Mouse (Mus musculus) layer of hippocampus, postnatal 36 days (tissue): ENCODE results near the gene Dnajc8. TPM values are rescaled to one million over a fixed set of nuclear protein-coding genes. Genes with fewer than 3 reads are reported as not detected.
"Not testable (repeated sequence)": the region's sequence is repeated elsewhere in the genome, so short reads cannot be mapped to it uniquely, and the experiment has no call there.

Source experiments
- DNase-seq, 2 experiments: peaks; one replicate each; pipeline ENCODE4 v3.0.0; 2022
- total RNA-seq, 2 experiments: library from RNA; stranded (reverse); gene quantifications; 2 replicates each; pipeline ENCODE4 v1.2.3; 2021

Dnajc8 gene
- total RNA-seq, 2 experiments from 2014 or later = 77.9 to 86.7 TPM

GRCm38 (mm10) chr4:132567361-132567779, 32.0 kb downstream of the Dnajc8 start:
- no peak for DNase-seq

- DNase-seq = no peak
Measured at GRCm38 (mm10) chr4:132569115-132569514, 33.8 kb downstream of the Dnajc8 start.

DNA sequence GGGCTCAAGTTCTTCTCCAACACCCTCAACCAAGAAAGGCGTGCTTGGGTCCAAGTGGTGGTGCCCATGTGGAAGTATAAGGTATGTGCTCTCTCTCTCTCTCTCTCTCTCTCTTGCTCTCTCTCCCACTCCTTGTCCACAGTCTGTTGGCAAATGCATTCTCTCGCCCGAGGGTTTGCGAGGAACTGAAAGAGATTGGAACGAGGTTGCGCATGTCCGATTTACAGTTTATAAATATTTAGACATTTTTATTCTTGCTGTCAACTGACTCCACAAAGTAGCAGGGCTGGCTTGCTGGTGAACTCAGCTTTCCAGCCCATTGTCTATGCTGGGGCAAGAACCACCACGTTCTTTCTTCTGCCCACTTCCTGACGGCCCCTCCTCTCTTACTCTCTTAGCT, 35.8 kb downstream of the Dnajc8 start:
- no peak for DNase-seq

GRCm38 (mm10) chr4:132573327-132573726, 38.0 kb downstream of the Dnajc8 start:
- DNase-seq = no peak

- DNase-seq = no peak
Measured at GRCm38 (mm10) chr4:132574809-132575347, 39.5 kb downstream of the Dnajc8 start.

DNA sequence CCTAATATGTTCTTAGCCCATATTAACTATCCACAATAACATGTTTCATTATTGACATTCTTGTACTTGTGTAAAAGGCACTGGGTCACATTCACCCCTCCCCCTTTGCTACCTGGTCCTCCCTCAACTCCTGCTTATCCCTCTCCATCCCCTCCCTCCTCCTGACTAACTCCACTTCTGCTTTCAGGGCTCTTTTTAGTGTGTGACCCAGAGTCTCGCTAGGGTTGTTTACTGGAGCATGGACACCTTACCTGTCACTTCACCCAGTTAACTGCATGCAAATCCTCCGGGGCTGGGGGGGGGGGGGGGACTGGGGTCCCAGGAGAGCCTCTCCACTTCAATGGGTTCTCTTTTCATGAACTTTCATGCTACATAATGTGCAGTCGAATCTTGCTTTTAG, 48.4 kb downstream of the Dnajc8 start:
- no peak for DNase-seq

- no peak for DNase-seq
Measured at GRCm38 (mm10) chr4:132584975-132585374, 49.6 kb downstream of the Dnajc8 start.

GRCm38 (mm10) chr4:132586282-132586681, 50.9 kb downstream of the Dnajc8 start:
- no peak for DNase-seq

- DNase-seq = no peak
Measured at GRCm38 (mm10) chr4:132588512-132588911, 53.2 kb downstream of the Dnajc8 start.

GRCm38 (mm10) chr4:132590642-132591041, 55.3 kb downstream of the Dnajc8 start:
- no peak for DNase-seq

DNA sequence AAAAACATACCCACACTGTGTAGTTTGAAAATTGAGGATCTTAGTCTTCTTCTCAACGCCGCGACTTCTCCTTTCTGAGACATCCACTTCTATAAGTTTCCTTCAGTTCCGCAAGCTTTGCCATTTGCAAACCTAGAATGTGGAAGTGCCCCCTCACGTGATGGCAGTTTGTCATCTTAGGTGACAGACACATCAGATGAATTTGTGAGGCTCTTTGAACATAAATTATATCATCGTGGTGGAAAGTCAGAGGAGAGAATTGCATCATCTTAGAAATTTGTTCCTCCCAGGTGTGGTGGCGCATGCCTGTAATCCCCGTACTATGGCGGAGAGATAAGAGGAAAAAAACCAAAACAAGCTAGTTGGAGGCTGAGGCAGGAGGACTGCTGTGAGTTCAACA, 57.6 kb downstream of the Dnajc8 start:
- no peak for DNase-seq

GRCm38 (mm10) chr4:132594191-132594590, 58.8 kb downstream of the Dnajc8 start:
- DNase-seq = no peak

DNA sequence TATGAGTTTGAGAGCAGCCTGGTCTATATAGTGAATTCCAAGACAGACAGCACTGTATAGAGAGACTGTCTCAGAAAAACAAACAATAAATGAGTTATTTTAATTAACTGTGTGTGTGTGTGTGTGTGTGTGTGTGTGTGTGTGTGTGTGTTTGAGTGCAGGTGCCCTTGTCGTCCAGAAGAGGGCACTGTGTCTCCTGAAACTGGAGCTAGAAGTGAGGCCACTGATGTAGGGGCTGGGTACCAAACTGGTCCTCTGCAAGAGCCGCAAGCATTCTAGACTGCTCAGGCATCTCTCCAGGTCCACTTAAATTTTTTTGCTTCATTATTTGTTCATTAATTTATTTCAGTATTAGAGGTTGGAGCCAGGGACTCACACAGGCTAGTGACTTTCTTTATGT, 63.5 kb downstream of the Dnajc8 start:
- DNase-seq = no peak

DNA sequence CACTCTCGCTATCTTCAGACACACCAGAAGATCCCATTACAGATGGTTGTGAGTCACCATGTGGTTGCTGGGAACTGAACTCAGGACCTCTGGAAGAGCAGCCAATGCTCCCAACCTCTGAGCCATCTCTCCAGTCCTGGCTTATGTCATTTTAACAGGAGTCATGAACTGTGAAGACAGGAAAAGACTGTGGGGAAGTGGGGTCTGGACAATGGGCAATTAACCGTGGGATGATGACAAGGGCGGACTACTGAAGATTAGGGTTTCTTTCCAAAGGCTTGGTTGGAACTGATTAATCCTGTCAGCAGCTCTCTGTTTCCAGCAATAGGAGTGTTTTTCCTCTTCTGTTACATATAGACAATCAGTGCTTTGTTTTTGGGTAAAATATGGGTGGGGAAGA, 64.4 kb downstream of the Dnajc8 start:
- no peak for DNase-seq

DNA sequence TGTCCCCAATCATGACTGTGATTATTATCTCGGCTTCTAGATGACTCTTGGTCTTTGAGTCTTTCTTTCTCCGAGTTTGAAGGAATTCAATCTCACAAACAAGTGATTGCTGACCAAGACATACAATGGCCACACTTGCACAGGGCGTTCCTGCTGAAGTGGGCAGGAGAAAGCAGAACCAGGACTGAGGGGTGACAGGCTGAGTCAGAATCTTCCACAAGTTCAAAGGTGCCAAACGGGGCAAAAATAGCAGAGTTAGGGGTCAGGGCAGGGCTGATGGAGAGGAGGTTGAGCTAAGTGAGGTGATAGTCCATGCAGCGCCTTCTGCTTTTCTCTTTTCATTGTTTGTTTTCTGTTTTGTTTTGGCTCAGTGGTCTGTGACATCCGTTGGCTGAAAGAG, 65.1 kb downstream of the Dnajc8 start:
- no peak for DNase-seq

DNA sequence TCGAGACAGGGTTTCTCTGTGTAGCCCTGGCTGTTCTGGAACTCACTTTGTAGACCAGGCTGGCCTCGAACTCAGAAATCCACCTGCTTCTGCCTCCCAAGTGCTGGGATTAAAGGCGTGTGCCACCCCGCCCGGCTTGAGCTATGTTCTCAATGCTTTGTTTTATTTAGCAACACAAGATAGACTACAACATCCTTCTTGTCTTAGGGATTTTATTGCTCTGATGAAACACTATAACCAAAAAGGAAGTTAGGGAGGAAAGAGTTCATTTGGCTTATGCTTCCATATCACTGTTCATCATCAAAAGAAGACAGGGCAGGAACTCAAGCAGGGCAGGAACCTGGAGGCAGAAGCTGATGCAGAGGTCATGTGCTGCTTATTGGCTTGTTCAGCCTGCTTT, 65.9 kb downstream of the Dnajc8 start:
- not testable (repeated sequence) for DNase-seq

Other genes starting within 250 kb of the Dnajc8 start
- gene Rab42, start 232.2 kb upstream of the Dnajc8 start, total RNA-seq = 1 to 10 TPM; 1.2 to 2.6 TPM
- 10 to 100 TPM; 18.6 to 19.6 TPM for gene Trnau1ap, start 206.0 kb upstream of the Dnajc8 start, total RNA-seq
- 10 to 100 TPM; 11.9 to 13.4 TPM for gene Rcc1, start 181.9 kb upstream of the Dnajc8 start, total RNA-seq
- gene Phactr4, start 113.1 kb upstream of the Dnajc8 start, total RNA-seq = 10 to 100 TPM in 1 of 2 experiments, 1 to 10 TPM in 1; 8.3 to 12.8 TPM
- gene Med18, start 71.6 kb upstream of the Dnajc8 start, total RNA-seq = 10 to 100 TPM in 1 of 2 experiments, 1 to 10 TPM in 1; 8.8 to 10.4 TPM
- gene Sesn2, start 25.0 kb upstream of the Dnajc8 start, total RNA-seq = 10 to 100 TPM; 12.8 to 13.5 TPM
- 100 to 1,000 TPM; 415 to 443 TPM for gene Atpif1, start 1.9 kb upstream of the Dnajc8 start, total RNA-seq
- gene Ptafr, start 28.5 kb downstream of the Dnajc8 start, total RNA-seq = 1 to 10 TPM; 1.2 TPM
- gene Eya3, start 103.4 kb downstream of the Dnajc8 start, total RNA-seq = 10 to 100 TPM; 24.2 to 24.3 TPM
- 1 to 10 TPM; 2.3 to 5.5 TPM for gene Xkr8, start 197.0 kb downstream of the Dnajc8 start, total RNA-seq
- gene Smpdl3b, start 221.7 kb downstream of the Dnajc8 start, total RNA-seq = 1 to 10 TPM; 3.1 to 3.6 TPM
- 10 to 100 TPM; 12.8 to 13.5 TPM for gene Rpa2, start 232.8 kb downstream of the Dnajc8 start, total RNA-seq